35 mouse cellular contexts compared by ENCODE assay signal in the genomic region with DNA sequence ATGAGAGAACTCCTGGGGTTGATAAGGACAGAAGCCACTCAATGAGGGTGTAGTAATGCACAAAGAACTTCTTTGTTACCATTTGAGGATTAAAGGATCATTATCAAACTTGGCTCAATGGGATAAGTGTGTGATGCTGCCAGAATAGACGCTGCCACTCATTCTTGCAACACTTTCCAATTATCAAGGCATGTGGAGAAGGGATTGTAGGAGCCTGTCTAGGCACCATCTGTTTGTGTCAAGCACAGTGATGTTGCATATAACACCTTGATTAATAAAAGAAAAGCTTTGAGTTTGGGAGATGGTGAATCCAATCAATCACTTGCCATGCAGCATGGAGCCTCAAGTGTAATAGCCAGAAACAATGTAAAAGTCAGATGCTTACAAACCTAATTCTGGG. TPM values are rescaled to one million over a fixed set of nuclear protein-coding genes. Genes with fewer than 3 reads are reported as not detected.
A peak's percentile ranks its signal among the peaks of the same experiment; 100 is the strongest.
DNase-seq lines count a peak whose midpoint lies in the region; ATAC-seq and TF ChIP-seq lines count a peak whose summit lies in the region.
"Had no signal": no experiment of that assay in that cellular context is flagged by ENCODE, and none has a peak within 500 bp of the region (broad histone marks: within the 10 kb centered on the region; RNA-seq: fewer than 3 reads in every experiment).

No protein-coding gene starts in this region.

- H3K27me3 ChIP-seq in forebrain, embryonic 14.5 days (replicated peaks; ENCODE audit: control insufficient read depth, insufficient read depth, low read length): no peaks in the 10 kb centered on the region
- no peaks in the 10 kb centered on the region for H3K27me3 ChIP-seq in forebrain, embryonic 12.5 days
- no peaks in the 10 kb centered on the region for H3K27me3 ChIP-seq in liver, adult 2 months (ENCODE audit: control insufficient read depth, insufficient read depth, low read length)
- no peaks in the 10 kb centered on the region for H3K27me3 ChIP-seq in liver, embryonic 12.5 days (replicated peaks)
- H3K27me3 ChIP-seq: CH12.LX; embryonic facial prominence, embryonic 13.5 days; hindbrain, embryonic 12.5 days; hindbrain, embryonic 15.5 days had no signal

- H3K9me3 ChIP-seq in forebrain, embryonic 14.5 days (replicated peaks; ENCODE audit: control insufficient read depth, low read length): no peaks in the 10 kb centered on the region
- H3K9me3 ChIP-seq in forebrain, embryonic 12.5 days: no peaks in the 10 kb centered on the region
- H3K9me3 ChIP-seq in liver, embryonic 12.5 days (replicated peaks): no peaks in the 10 kb centered on the region
- H3K9me3 ChIP-seq: embryonic facial prominence, embryonic 10.5 days; embryonic facial prominence, embryonic 13.5 days; G1E; hindbrain, embryonic 12.5 days; hindbrain, embryonic 15.5 days had no signal

- H3K4me3 ChIP-seq in forebrain, embryonic 14.5 days (ENCODE audit: low read depth, low read length): no peak overlapping the region
- no peak overlapping the region for H3K4me3 ChIP-seq in forebrain, embryonic 12.5 days (replicated peaks)
- no peak overlapping the region for H3K4me3 ChIP-seq in liver, adult 2 months (ENCODE audit: insufficient read depth, low read depth, low read length)
- no peak overlapping the region for H3K4me3 ChIP-seq in liver, embryonic 12.5 days
- H3K4me3 ChIP-seq: embryonic facial prominence, embryonic 10.5 days; embryonic facial prominence, embryonic 13.5 days; erythroblast, embryonic 14.5 days; hindbrain, embryonic 12.5 days; hindbrain, embryonic 15.5 days had no signal

- no peak overlapping the region for H3K27ac ChIP-seq in forebrain, embryonic 14.5 days (ENCODE audit: low read depth, low read length)
- no peak overlapping the region for H3K27ac ChIP-seq in forebrain, embryonic 12.5 days
- H3K27ac ChIP-seq in liver, adult 2 months (replicated peaks; ENCODE audit: insufficient read depth, low read depth, low read length): no peak overlapping the region
- H3K27ac ChIP-seq in liver, embryonic 12.5 days: no peak overlapping the region
- H3K27ac ChIP-seq: embryonic facial prominence, embryonic 10.5 days; embryonic facial prominence, embryonic 13.5 days; hindbrain, embryonic 12.5 days; hindbrain, embryonic 15.5 days had no signal

- no peak overlapping the region for H3K9ac ChIP-seq in forebrain, embryonic 14.5 days (ENCODE audit: low read length)
- no peak overlapping the region for H3K9ac ChIP-seq in forebrain, embryonic 12.5 days
- H3K9ac ChIP-seq in liver, adult 2 months (ENCODE audit: low read depth, low read length): no peak overlapping the region
- no peak overlapping the region for H3K9ac ChIP-seq in liver, embryonic 12.5 days
- H3K9ac ChIP-seq: embryonic facial prominence, embryonic 13.5 days; hindbrain, embryonic 12.5 days; hindbrain, embryonic 15.5 days had no signal

- no peak overlapping the region for H3K4me2 ChIP-seq in forebrain, embryonic 14.5 days (ENCODE audit: low read length)
- no peak overlapping the region for H3K4me2 ChIP-seq in forebrain, embryonic 12.5 days
- no peak overlapping the region for H3K4me2 ChIP-seq in liver, embryonic 12.5 days
- H3K4me2 ChIP-seq: embryonic facial prominence, embryonic 13.5 days; heart, embryonic 11.5 days; hindbrain, embryonic 12.5 days; hindbrain, embryonic 15.5 days had no signal

- 21% methylated on average over 1 of the region's 1 CpGs for WGBS in forebrain, embryonic 14.5 days
- 32% methylated on average over 1 of the region's 1 CpGs for WGBS in forebrain, embryonic 12.5 days
- 36% methylated on average over 1 of the region's 1 CpGs for WGBS in liver, adult 2 months
- 37% methylated on average over 1 of the region's 1 CpGs for WGBS in liver, embryonic 12.5 days (ENCODE audit: insufficient replicate concordance)

- H3K36me3 ChIP-seq in forebrain, embryonic 14.5 days (ENCODE audit: control insufficient read depth, insufficient read depth, low read length): no peaks in the 10 kb centered on the region
- H3K36me3 ChIP-seq in forebrain, embryonic 12.5 days (replicated peaks): no peaks in the 10 kb centered on the region
- no peaks in the 10 kb centered on the region for H3K36me3 ChIP-seq in liver, adult 2 months (ENCODE audit: control insufficient read depth, insufficient read depth, low read length)
- no peaks in the 10 kb centered on the region for H3K36me3 ChIP-seq in liver, embryonic 12.5 days
- H3K36me3 ChIP-seq: embryonic facial prominence, embryonic 10.5 days; embryonic facial prominence, embryonic 13.5 days; G1E; hindbrain, embryonic 12.5 days; hindbrain, embryonic 15.5 days had no signal

- no peak for TF ChIP-seq POLR2A in liver, adult 2 months (IDR thresholded peaks at IDR 0.05; ENCODE audit: extremely low read depth, insufficient read depth, low read length)
- no peak for TF ChIP-seq POLR2A in brain, embryonic 14.5 days (IDR thresholded peaks at IDR 0.05; ENCODE audit: borderline replicate concordance, extremely low read depth, insufficient read depth, insufficient read length, poor library complexity, severe bottlenecking)

- H3K79me2 ChIP-seq in liver, adult 2 months (ENCODE audit: control insufficient read depth, insufficient read depth, low read length): no peaks in the 10 kb centered on the region

- ATAC-seq in forebrain, embryonic 14.5 days: peak; percentile 57; the same call in 1 of the 2 replicates
- ATAC-seq in forebrain, embryonic 12.5 days (ENCODE audit: low FRiP score): no peak
- no peak for ATAC-seq in liver, embryonic 12.5 days

- DNase-seq in forebrain, embryonic 14.5 days (ENCODE audit: low spot score): peak; percentile 44
- peak; percentile 4 for DNase-seq in liver, adult 2 months (ENCODE audit: extremely low read depth, low read depth, low spot score)
- peak; percentile 59 for DNase-seq in brain, embryonic 14.5 days (ENCODE audit: low read depth)
- no peak for DNase-seq in lung, postnatal 36 days
- DNase-seq in right cerebral cortex, adult 2 months (ENCODE audit: low spot score in 2 of 2): no peak
- DNase-seq: adrenal gland, adult 2 months; adrenal gland, postnatal 14 days; B cell, adult 2 months; cerebellum, adult 11-12 months; cerebellum, adult 8-10 months; cerebellum, postnatal 10 days; cerebellum, postnatal 36 days; embryo, embryonic 11 days; gastrocnemius, postnatal 25 days; kidney, adult 11 months had no signal

- no peak for TF ChIP-seq CTCF in liver, adult 2 months (IDR thresholded peaks at IDR 0.05; ENCODE audit: low read depth, low read length)
- no peak for TF ChIP-seq CTCF in brain, embryonic 14.5 days (IDR thresholded peaks at IDR 0.05; ENCODE audit: borderline replicate concordance, extremely low read depth, insufficient read depth, insufficient read length)

- no peaks in the 10 kb centered on the region for H3K4me1 ChIP-seq in forebrain, embryonic 14.5 days (ENCODE audit: control insufficient read depth, insufficient read depth, low read length)
- no peaks in the 10 kb centered on the region for H3K4me1 ChIP-seq in forebrain, embryonic 12.5 days
- H3K4me1 ChIP-seq in liver, adult 2 months (ENCODE audit: control insufficient read depth, insufficient read depth, low read length): peaks cover 12% of the 10 kb centered on the region; the same call in 1 of the 2 replicates
- no peaks in the 10 kb centered on the region for H3K4me1 ChIP-seq in liver, embryonic 12.5 days
- H3K4me1 ChIP-seq: hindbrain, embryonic 12.5 days; hindbrain, embryonic 15.5 days had no signal

RNA-seq across cellular contexts. Expression of a gene that starts 16.1 kb away (rescaled TPM):
- polyA plus RNA-seq in forebrain, embryonic 14.5 days (2014; fragmentation: Nextera tagmentation; extraction: Ambion mirVana): not detected in 2 replicates
- not detected in 2 replicates for polyA plus RNA-seq in forebrain, embryonic 12.5 days (2016; fragmentation: Nextera tagmentation; extraction: Ambion mirVana)
- total RNA-seq in liver, adult 2 months (2014; rRNA removed): not detected in 2 replicates
- polyA plus RNA-seq in liver, adult 2 months (2012; rRNA removed): not detected in 2 replicates
- polyA plus RNA-seq in liver, embryonic 12.5 days (2016; fragmentation: Nextera tagmentation; extraction: Ambion mirVana): not detected in 2 replicates
- not detected in 2 replicates for polyA plus RNA-seq in brain, embryonic 14.5 days (2012; rRNA removed)
- total RNA-seq: adrenal gland, postnatal 14 days; adrenal gland, postnatal 4 days; CH12.LX; gastrocnemius, adult 8-10 months; gastrocnemius, postnatal 25 days; granulocyte monocyte progenitor cell, adult 5-6 weeks; heart, adult 8-10 months; heart, postnatal 25 days; hematopoietic stem cell, adult 5-6 weeks had no signal
- polyA plus RNA-seq: adrenal gland, adult 2 months; cortical plate, adult 2 months; embryonic facial prominence, embryonic 10.5 days; embryonic facial prominence, embryonic 13.5 days; erythroblast, embryonic 14.5 days; G1E; heart, embryonic 11.5 days; heart, embryonic 14.5 days; heart, postnatal 0 days; hindbrain, embryonic 12.5 days; hindbrain, embryonic 15.5 days; intestine, embryonic 14.5 days had no signal

Comparison
In these comparisons a context has a peak if more than half of its experiments do, and no peak if none do; other contexts are left out.
1. DNase-seq: peak in forebrain, embryonic 14.5 days (single experiment), liver, adult 2 months (single experiment) and brain, embryonic 14.5 days (single experiment); none in lung, postnatal 36 days (single experiment) and right cerebral cortex, adult 2 months (0 of 2).